Mouse (Mus musculus) left cerebral cortex, adult 18-20 months (tissue): ENCODE results near the gene Ms4a10. TPM values are rescaled to one million over a fixed set of nuclear protein-coding genes. Genes with fewer than 3 reads are reported as not detected.

ENCODE experiments used
- DNase-seq, 2 experiments: peaks; one replicate each; pipeline ENCODE4 v3.0.0; 2021 to 2022; ENCODE audit warnings: low spot score in 2 of 2, mixed read lengths in 1 of 2
- total RNA-seq, 2 experiments: library from RNA; stranded (reverse); gene quantifications; 2 replicates each; pipeline ENCODE4 v1.2.3; 2021

Ms4a10 gene
- total RNA-seq, 2 experiments from 2014 or later = not detected

- no peak for DNase-seq
These were observed 14.5 kb downstream of the Ms4a10 start for GRCm38 (mm10) chr19:10959978-10960346.

- peak; percentile 22 to 67 for DNase-seq
These were observed 15.1 kb downstream of the Ms4a10 start for GRCm38 (mm10) chr19:10959085-10959977.

GRCm38 (mm10) chr19:10952021-10952939 is 22.2 kb downstream of the Ms4a10 start:
- DNase-seq = peak; percentile 24 to 42

GRCm38 (mm10) chr19:10949558-10949957 is 24.9 kb downstream of the Ms4a10 start:
- DNase-seq = no peak

- DNase-seq = peak; percentile 96 to 99
These were observed 25.4 kb downstream of the Ms4a10 start, which contains the start of gene Ccdc86 for GRCm38 (mm10) chr19:10949112-10949511. Gene Ccdc86, minus strand, starts transcription at chr19:10949266.

- peak in 1 of 2 experiments; percentile 8 for DNase-seq
These were observed 26.1 kb downstream of the Ms4a10 start for GRCm38 (mm10) chr19:10948416-10948815.

- no peak for DNase-seq
These were observed 27.3 kb downstream of the Ms4a10 start for GRCm38 (mm10) chr19:10947219-10947618.

- DNase-seq = no peak
These were observed 28.0 kb downstream of the Ms4a10 start for GRCm38 (mm10) chr19:10946506-10946905.

GRCm38 (mm10) chr19:10943955-10944354 is 30.5 kb downstream of the Ms4a10 start:
- DNase-seq = no peak

GRCm38 (mm10) chr19:10940801-10941457 is 33.5 kb downstream of the Ms4a10 start:
- peak in 1 of 2 experiments; percentile 11 for DNase-seq

- peak; percentile 71 to 72 for DNase-seq
These were observed 34.2 kb downstream of the Ms4a10 start for GRCm38 (mm10) chr19:10940097-10940800.

GRCm38 (mm10) chr19:10938771-10939170 is 35.7 kb downstream of the Ms4a10 start:
- DNase-seq = no peak

GRCm38 (mm10) chr19:10937110-10937563 is 37.3 kb downstream of the Ms4a10 start, which contains the start of gene Ptgdr2:
Gene Ptgdr2, plus strand, starts transcription at chr19:10937160.
- DNase-seq = no peak

- no peak for DNase-seq
These were observed 38.4 kb downstream of the Ms4a10 start for GRCm38 (mm10) chr19:10936077-10936476.

- DNase-seq = no peak
These were observed 39.4 kb downstream of the Ms4a10 start for GRCm38 (mm10) chr19:10935029-10935428.

- DNase-seq = no peak
These were observed 43.8 kb downstream of the Ms4a10 start for GRCm38 (mm10) chr19:10930641-10931040.

GRCm38 (mm10) chr19:10926666-10927065 is 47.8 kb downstream of the Ms4a10 start:
- no peak for DNase-seq

GRCm38 (mm10) chr19:10926123-10926621 is 48.3 kb downstream of the Ms4a10 start:
- no peak for DNase-seq

GRCm38 (mm10) chr19:10924220-10924619 is 50.2 kb downstream of the Ms4a10 start:
- no peak for DNase-seq

GRCm38 (mm10) chr19:10921058-10921457 is 53.4 kb downstream of the Ms4a10 start:
- no peak for DNase-seq
